In genomic region chr13:51411696-51412430, GRCm38 (mm10) we compare ENCODE assay signal across 9 mouse cellular contexts. TPM values are rescaled to one million over a fixed set of nuclear protein-coding genes. Genes with fewer than 3 reads are reported as not detected.
DNase-seq lines count a peak whose midpoint lies in the region; ATAC-seq and TF ChIP-seq lines count a peak whose summit lies in the region.
"Had no signal": no experiment of that assay in that cellular context is flagged by ENCODE, and none has a peak within 500 bp of the region (broad histone marks: within the 10 kb centered on the region; RNA-seq: fewer than 3 reads in every experiment).

No protein-coding gene starts in this region.

- H3K36me3 ChIP-seq in kidney, postnatal 0 days (ENCODE audit: insufficient read depth, low read length) = 0 out of 2 replicates have a peak, but pooled peaks cover 3% of the 10 kb centered on the region
- peaks cover 10% of the 10 kb centered on the region; the same call in 1 of the 2 replicates for H3K36me3 ChIP-seq in heart, embryonic 16.5 days (ENCODE audit: control insufficient read depth, insufficient read depth)
- H3K36me3 ChIP-seq in neural tube, embryonic 13.5 days = no peaks in the 10 kb centered on the region
- H3K36me3 ChIP-seq: liver, embryonic 12.5 days had no signal

- H3K9ac ChIP-seq in kidney, postnatal 0 days (ENCODE audit: low read depth, low read length) = 0 out of 2 replicates have a peak overlapping the region, but pooled peaks have one; percentile 40
- H3K9ac ChIP-seq in heart, embryonic 16.5 days (ENCODE audit: low read length) = peak overlapping the region; percentile 55; the same call in 1 of the 2 replicates
- H3K9ac ChIP-seq in neural tube, embryonic 13.5 days = no peak overlapping the region
- H3K9ac ChIP-seq: liver, embryonic 12.5 days had no signal

- H3K4me3 ChIP-seq in kidney, postnatal 0 days (replicated peaks; ENCODE audit: low read depth, low read length) = peak overlapping the region; percentile 49; the same call in 1 of the 2 replicates
- peak overlapping the region; percentile 37 for H3K4me3 ChIP-seq in heart, embryonic 16.5 days (ENCODE audit: low read length)
- H3K4me3 ChIP-seq in neural tube, embryonic 13.5 days = no peak overlapping the region
- H3K4me3 ChIP-seq: liver, embryonic 12.5 days had no signal

- no peaks in the 10 kb centered on the region; the same call in 1 of the 2 replicates for H3K4me1 ChIP-seq in kidney, postnatal 0 days (replicated peaks; ENCODE audit: insufficient read depth, low read length)
- peaks cover 12% of the 10 kb centered on the region; the same call in 1 of the 2 replicates for H3K4me1 ChIP-seq in heart, embryonic 16.5 days (ENCODE audit: control insufficient read depth, insufficient read depth, low read length)
- H3K4me1 ChIP-seq in neural tube, embryonic 13.5 days (replicated peaks) = peaks cover 20% of the 10 kb centered on the region

- WGBS in kidney, postnatal 0 days = 21% methylated on average over 12 of the region's 12 CpGs
- WGBS in heart, embryonic 16.5 days = 50% methylated on average over 12 of the region's 12 CpGs
- 65% methylated on average over 12 of the region's 12 CpGs for WGBS in neural tube, embryonic 13.5 days

- intact Hi-C loops in gastrocnemius, postnatal 14 days (cut with DNase I; ENCODE audit: low total_unique reads) = no loop called here

- peak overlapping the region; percentile 68 for H3K4me2 ChIP-seq in kidney, postnatal 0 days (ENCODE audit: low read length)
- peak overlapping the region; percentile 84 for H3K4me2 ChIP-seq in heart, embryonic 16.5 days (ENCODE audit: low read depth, low read length)
- H3K4me2 ChIP-seq in neural tube, embryonic 13.5 days = peak overlapping the region; percentile 29
- H3K4me2 ChIP-seq: liver, embryonic 12.5 days had no signal

- peak; percentile 62 for DNase-seq in kidney, postnatal 0 days (ENCODE audit: low spot score)
- no peak for DNase-seq in kidney, postnatal 25 days
- DNase-seq in embryo, embryonic 11 days = peak; percentile 78
- no peak for DNase-seq in gastrocnemius, postnatal 14 days
- DNase-seq in urinary bladder, adult 2 months (ENCODE audit: low spot score) = no peak
- DNase-seq: kidney, postnatal 10 days had no signal

- no peak for ATAC-seq in kidney, postnatal 0 days (replicated peaks; ENCODE audit: low FRiP score, low read depth)
- ATAC-seq in heart, embryonic 16.5 days (replicated peaks; ENCODE audit: extremely low read depth, insufficient read depth, low FRiP score) = no peak
- ATAC-seq in neural tube, embryonic 13.5 days (ENCODE audit: low read depth) = no peak
- ATAC-seq: liver, embryonic 12.5 days had no signal

- no peaks in the 10 kb centered on the region for H3K27me3 ChIP-seq in kidney, postnatal 0 days (ENCODE audit: insufficient read depth, low read length)
- H3K27me3 ChIP-seq in heart, embryonic 16.5 days (ENCODE audit: control insufficient read depth, insufficient read depth, low read length) = peaks cover 2% of the 10 kb centered on the region; the same call in 1 of the 2 replicates
- H3K27me3 ChIP-seq in neural tube, embryonic 13.5 days = peaks cover 29% of the 10 kb centered on the region

- TF ChIP-seq CTCF in kidney, postnatal 0 days (IDR thresholded peaks at IDR 0.05; ENCODE audit: low read depth) = no peak

- H3K9me3 ChIP-seq in kidney, postnatal 0 days (replicated peaks; ENCODE audit: low read length) = no peaks in the 10 kb centered on the region
- H3K9me3 ChIP-seq in heart, embryonic 16.5 days (replicated peaks; ENCODE audit: control insufficient read depth, low read length) = no peaks in the 10 kb centered on the region; the same call in 1 of the 2 replicates
- peaks cover 5% of the 10 kb centered on the region; the same call in 1 of the 2 replicates for H3K9me3 ChIP-seq in neural tube, embryonic 13.5 days

- H3K27ac ChIP-seq in kidney, postnatal 0 days = peak overlapping the region; percentile 60
- peak overlapping the region; percentile 66 for H3K27ac ChIP-seq in heart, embryonic 16.5 days (ENCODE audit: low read length)
- no peak overlapping the region for H3K27ac ChIP-seq in neural tube, embryonic 13.5 days (replicated peaks)
- H3K27ac ChIP-seq: liver, embryonic 12.5 days had no signal

RNA-seq across cellular contexts. Expression of gene S1pr3, which starts 3.4 kb away (rescaled TPM):
- 36.7 and 37.5 TPM in 2 replicates for polyA plus RNA-seq in kidney, postnatal 0 days (2015; fragmentation: Nextera tagmentation; extraction: Ambion mirVana)
- 23.4 and 30.2 TPM in 2 replicates for polyA plus RNA-seq in heart, embryonic 16.5 days (2015; fragmentation: Nextera tagmentation; extraction: Ambion mirVana)
- polyA plus RNA-seq in neural tube, embryonic 13.5 days (2015; fragmentation: Nextera tagmentation; extraction: Ambion mirVana) = 12.0 and 15.3 TPM in 2 replicates
- 10 to 100 TPM in 1 of 2 experiments, 1 to 10 TPM in 1; 9.7 to 13.7 TPM for total RNA-seq in gastrocnemius, postnatal 14 days (2021)
- 3.4 and 5.1 TPM in 2 replicates for polyA plus RNA-seq in urinary bladder, adult 2 months (2012; rRNA removed)

Comparison
In these comparisons a context has a peak if more than half of its experiments do, and no peak if none do; other contexts are left out.
1. DNase-seq: peak in kidney, postnatal 0 days (single experiment) and embryo, embryonic 11 days (single experiment); none in kidney, postnatal 25 days (0 of 2), gastrocnemius, postnatal 14 days (single experiment) and urinary bladder, adult 2 months (single experiment).
2. H3K4me2 ChIP-seq: peak in every context shown above with its lines; median percentile 84 in heart, embryonic 16.5 days; 68 in kidney, postnatal 0 days; 29 in neural tube, embryonic 13.5 days.